Mouse (Mus musculus): ENCODE measurements around the gene Mrps10. TPM values are rescaled to one million over a fixed set of nuclear protein-coding genes. Genes with fewer than 3 reads are reported as not detected.
"Not testable (repeated sequence)": the region's sequence is repeated elsewhere in the genome, so short reads cannot be mapped to it uniquely, and the experiment has no call there.

The Mrps10 gene
- total and polyA plus RNA-seq, 2 experiments from 2014 or later: 33.3 to 70.1 TPM

- no peak overlapping the region for H3K27ac ChIP-seq (ENCODE audit: low read depth, low read length)
- H3K36me3 ChIP-seq (ENCODE audit: insufficient read depth, low read length): peaks cover 36% of the 10 kb centered on the region
- no peak overlapping the region for H3K4me2 ChIP-seq (ENCODE audit: low read depth, low read length, poor library complexity, severe bottlenecking)
- H3K9me3 ChIP-seq (ENCODE audit: low read length): no peaks in the 10 kb centered on the region
- no peak for TF ChIP-seq CTCF (IDR thresholded peaks at IDR 0.05)
- DNase-seq (ENCODE audit: low spot score) (no peak), ATAC-seq (ENCODE audit: low FRiP score) (no peak)
- H3K9ac ChIP-seq (replicated peaks; ENCODE audit: low read length, poor library complexity, severe bottlenecking): no peak overlapping the region
- H3K4me3 ChIP-seq (ENCODE audit: low read depth, low read length): no peak overlapping the region
- H3K27me3 ChIP-seq (ENCODE audit: insufficient read depth, low read length): no peaks in the 10 kb centered on the region
- no peaks in the 10 kb centered on the region for H3K4me1 ChIP-seq (ENCODE audit: insufficient read depth, low read length)
- WGBS: 93% methylated on average over 12 of the region's 12 CpGs
Measured at GRCm38 (mm10) chr17:47327559-47327958, 41.1 kb upstream of the Mrps10 start.

GRCm38 (mm10) chr17:47327969-47328368, 40.7 kb upstream of the Mrps10 start:
- H3K36me3 ChIP-seq (ENCODE audit: insufficient read depth, low read length): peaks cover 36% of the 10 kb centered on the region
- no peaks in the 10 kb centered on the region for H3K27me3 ChIP-seq (ENCODE audit: insufficient read depth, low read length)
- H3K4me1 ChIP-seq (ENCODE audit: insufficient read depth, low read length): no peaks in the 10 kb centered on the region
- peak; percentile 51 for TF ChIP-seq CTCF (IDR thresholded peaks at IDR 0.05)
- DNase-seq (ENCODE audit: low spot score) (no peak), ATAC-seq (ENCODE audit: low FRiP score) (no peak)
- no peak overlapping the region for H3K4me2 ChIP-seq (ENCODE audit: low read depth, low read length, poor library complexity, severe bottlenecking)
- no peaks in the 10 kb centered on the region for H3K9me3 ChIP-seq (ENCODE audit: low read length)
- no peak overlapping the region for H3K9ac ChIP-seq (replicated peaks; ENCODE audit: low read length, poor library complexity, severe bottlenecking)
- H3K27ac ChIP-seq (ENCODE audit: low read depth, low read length): no peak overlapping the region
- H3K4me3 ChIP-seq (ENCODE audit: low read depth, low read length): no peak overlapping the region
- WGBS: 70% methylated on average over 7 of the region's 7 CpGs

- Histone ChIP-seq H3K36me3 (ENCODE audit: insufficient read depth, low read length) (peaks cover 33% of the 10 kb centered on the region), H3K27me3 (ENCODE audit: insufficient read depth, low read length) (no peaks in the 10 kb centered on the region), H3K4me3 (ENCODE audit: low read depth, low read length) (no peak overlapping the region), H3K9ac (replicated peaks; ENCODE audit: low read length, poor library complexity, severe bottlenecking) (no peak overlapping the region), H3K9me3 (ENCODE audit: low read length) (no peaks in the 10 kb centered on the region), H3K4me1 (ENCODE audit: insufficient read depth, low read length) (no peaks in the 10 kb centered on the region), H3K4me2 (ENCODE audit: low read depth, low read length, poor library complexity, severe bottlenecking) (no peak overlapping the region), H3K27ac (ENCODE audit: low read depth, low read length) (no peak overlapping the region)
- no peak for DNase-seq (ENCODE audit: low spot score)
- 94% methylated on average over 26 of the region's 26 CpGs for WGBS
- ATAC-seq (ENCODE audit: low FRiP score): no peak
- no peak for TF ChIP-seq CTCF (IDR thresholded peaks at IDR 0.05)
Measured at GRCm38 (mm10) chr17:47328552-47329343, 39.9 kb upstream of the Mrps10 start.

GRCm38 (mm10) chr17:47330616-47331015, 38.1 kb upstream of the Mrps10 start:
- Histone ChIP-seq H3K9me3 (ENCODE audit: low read length) (no peaks in the 10 kb centered on the region), H3K27me3 (ENCODE audit: insufficient read depth, low read length) (no peaks in the 10 kb centered on the region), H3K36me3 (ENCODE audit: insufficient read depth, low read length) (peaks cover 33% of the 10 kb centered on the region), H3K4me1 (ENCODE audit: insufficient read depth, low read length) (no peaks in the 10 kb centered on the region), H3K4me2 (ENCODE audit: low read depth, low read length, poor library complexity, severe bottlenecking) (no peak overlapping the region), H3K27ac (ENCODE audit: low read depth, low read length) (no peak overlapping the region), H3K9ac (replicated peaks; ENCODE audit: low read length, poor library complexity, severe bottlenecking) (no peak overlapping the region), H3K4me3 (ENCODE audit: low read depth, low read length) (no peak overlapping the region)
- DNase-seq (ENCODE audit: low spot score) (no peak), ATAC-seq (ENCODE audit: low FRiP score) (no peak)
- no peak for TF ChIP-seq CTCF (IDR thresholded peaks at IDR 0.05)
- WGBS: 94% methylated on average over 9 of the region's 9 CpGs

- ATAC-seq (ENCODE audit: low FRiP score) (peak; percentile 32; the same call in 1 of the 2 replicates), DNase-seq (ENCODE audit: low spot score) (peak; percentile 16)
- 80% methylated on average over 12 of the region's 12 CpGs for WGBS
- Histone ChIP-seq H3K4me1 (ENCODE audit: insufficient read depth, low read length) (no peaks in the 10 kb centered on the region), H3K4me3 (ENCODE audit: low read depth, low read length) (no peak overlapping the region), H3K36me3 (ENCODE audit: insufficient read depth, low read length) (peaks cover 36% of the 10 kb centered on the region), H3K27ac (ENCODE audit: low read depth, low read length) (no peak overlapping the region), H3K27me3 (ENCODE audit: insufficient read depth, low read length) (no peaks in the 10 kb centered on the region), H3K9me3 (ENCODE audit: low read length) (no peaks in the 10 kb centered on the region), H3K4me2 (ENCODE audit: low read depth, low read length, poor library complexity, severe bottlenecking) (no peak overlapping the region), H3K9ac (replicated peaks; ENCODE audit: low read length, poor library complexity, severe bottlenecking) (no peak overlapping the region)
- no peak for TF ChIP-seq CTCF (IDR thresholded peaks at IDR 0.05)
Measured at GRCm38 (mm10) chr17:47332001-47332611, 36.6 kb upstream of the Mrps10 start.

GRCm38 (mm10) chr17:47332664-47333063, 36.0 kb upstream of the Mrps10 start:
- peaks cover 39% of the 10 kb centered on the region for H3K36me3 ChIP-seq (ENCODE audit: insufficient read depth, low read length)
- peak; percentile 76 for TF ChIP-seq CTCF (IDR thresholded peaks at IDR 0.05)
- not testable (repeated sequence) for H3K4me1 ChIP-seq (ENCODE audit: insufficient read depth, low read length); H3K9me3 ChIP-seq (ENCODE audit: low read length); ATAC-seq (ENCODE audit: low FRiP score); H3K9ac ChIP-seq (replicated peaks; ENCODE audit: low read length, poor library complexity, severe bottlenecking); H3K27me3 ChIP-seq (ENCODE audit: insufficient read depth, low read length); H3K4me2 ChIP-seq (ENCODE audit: low read depth, low read length, poor library complexity, severe bottlenecking); H3K4me3 ChIP-seq (ENCODE audit: low read depth, low read length); H3K27ac ChIP-seq (ENCODE audit: low read depth, low read length)
- 46% methylated on average over 5 of the region's 5 CpGs for WGBS
- DNase-seq (ENCODE audit: low spot score): peak; percentile 30
